Comparison of ENCODE assay signal across 8 mouse cellular contexts in the genomic region with DNA sequence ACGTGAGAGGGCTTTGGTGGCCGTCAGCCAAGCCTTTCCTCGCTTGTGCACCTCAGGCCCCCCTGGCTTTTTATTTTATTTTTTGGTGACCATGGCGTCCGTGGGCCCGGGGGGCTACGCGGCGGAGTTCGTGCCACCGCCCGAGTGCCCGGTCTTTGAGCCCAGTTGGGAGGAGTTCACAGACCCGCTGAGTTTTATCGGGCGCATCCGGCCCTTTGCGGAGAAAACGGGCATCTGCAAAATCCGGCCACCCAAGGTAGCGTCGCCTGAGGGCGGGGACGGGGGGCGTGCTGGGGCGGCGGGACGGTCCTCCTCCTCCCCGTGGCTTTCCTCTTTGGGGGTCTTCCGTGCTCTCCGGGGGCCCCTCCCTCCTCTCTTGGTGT. TPM values are rescaled to one million over a fixed set of nuclear protein-coding genes. Genes with fewer than 3 reads are reported as not detected.
A peak's percentile ranks its signal among the peaks of the same experiment; 100 is the strongest.
DNase-seq lines count a peak whose midpoint lies in the region; ATAC-seq and TF ChIP-seq lines count a peak whose summit lies in the region.

No protein-coding gene starts in this region.

- peak overlapping the region; percentile 96 for H3K9ac ChIP-seq in heart, embryonic 14.5 days (ENCODE audit: low read length)
- H3K9ac ChIP-seq in hindbrain, embryonic 11.5 days (ENCODE audit: low read depth, low read length): peak overlapping the region; percentile 74

- 0% methylated on average over 29 of the region's 31 CpGs for WGBS in heart, embryonic 14.5 days
- WGBS in hindbrain, embryonic 11.5 days: 0% methylated on average over 21 of the region's 31 CpGs

- 0 out of 2 replicates have a peak, but pooled peaks have one; percentile 29 for ATAC-seq in heart, embryonic 14.5 days (ENCODE audit: insufficient number of reproducible peaks, insufficient read depth, low FRiP score, low read depth)
- ATAC-seq in Patski: peak; percentile 10
- no peak; the same call in 1 of the 2 replicates for ATAC-seq in hindbrain, embryonic 11.5 days (ENCODE audit: low FRiP score)
- ATAC-seq in megakaryocyte-erythroid progenitor cell, adult 5-6 weeks (replicated peaks; ENCODE audit: low FRiP score, low TSS enrichment, poor library complexity, severe bottlenecking): peak; percentile 31; the same call in 1 of the 2 replicates

- peak overlapping the region; percentile 61 to 94 for H3K4me3 ChIP-seq in heart, embryonic 14.5 days (ENCODE audit: control insufficient read depth in 1 of 2, insufficient read depth in 1 of 2, low read depth in 1 of 2, low read length in 2 of 2)
- peak overlapping the region; percentile 99 for H3K4me3 ChIP-seq in hindbrain, embryonic 11.5 days (ENCODE audit: low read depth, low read length)

- in situ Hi-C loops in Patski (cut with MboI; ENCODE audit: low pct_unique_long_range_greater_than_20kb): no loop called here

- peak overlapping the region; percentile 94 for H3K4me2 ChIP-seq in heart, embryonic 14.5 days (ENCODE audit: low read length)
- H3K4me2 ChIP-seq in hindbrain, embryonic 11.5 days (replicated peaks; ENCODE audit: low read depth, low read length): peak overlapping the region; percentile 81

- CTCF ChIA-PET in Patski (lab: Charles Lee): no interaction called here

- peaks cover 0 to 15% of the 10 kb centered on the region in 2 experiments; a peak in 2 of 4 replicates for H3K4me1 ChIP-seq in heart, embryonic 14.5 days (ENCODE audit: control insufficient read depth in 2 of 2, insufficient read depth in 2 of 2, low read length in 2 of 2)
- 0 out of 2 replicates have a peak, but pooled peaks cover 4% of the 10 kb centered on the region for H3K4me1 ChIP-seq in hindbrain, embryonic 11.5 days (replicated peaks; ENCODE audit: control insufficient read depth, insufficient read depth, low read length)

- DNase-seq in heart, adult 9 months (ENCODE audit: low spot score in 2 of 2): no peak
- DNase-seq in Patski (ENCODE audit: low read depth, low spot score): no peak
- DNase-seq in hindbrain, embryonic 11.5 days (ENCODE audit: low spot score): no peak
- DNase-seq in T-cell, adult 2 months (ENCODE audit: low spot score): no peak
- DNase-seq in urinary bladder, postnatal 14 days (ENCODE audit: low spot score): no peak
- DNase-seq in right cerebral cortex, postnatal 25 days: no peak

- H3K36me3 ChIP-seq in heart, embryonic 14.5 days (ENCODE audit: control insufficient read depth, insufficient read depth, low read length): peaks cover 31% of the 10 kb centered on the region
- H3K36me3 ChIP-seq in hindbrain, embryonic 11.5 days (ENCODE audit: control insufficient read depth, insufficient read depth, low read length): peaks cover 9% of the 10 kb centered on the region; the same call in 1 of the 2 replicates

- peak overlapping the region; percentile 94 to 98 for H3K27ac ChIP-seq in heart, embryonic 14.5 days (replicated peaks in 1 of 2; ENCODE audit: control insufficient read depth in 1 of 2, insufficient read depth in 1 of 2, low read depth in 2 of 2, low read length in 2 of 2)
- peak overlapping the region; percentile 82 for H3K27ac ChIP-seq in hindbrain, embryonic 11.5 days (ENCODE audit: low read depth, low read length)

- POLR2A ChIA-PET in Patski (lab: Charles Lee): no interaction called here

- H3K27me3 ChIP-seq in heart, embryonic 14.5 days (ENCODE audit: control insufficient read depth, insufficient read depth, low read length): no peaks in the 10 kb centered on the region
- no peaks in the 10 kb centered on the region for H3K27me3 ChIP-seq in Patski
- H3K27me3 ChIP-seq in hindbrain, embryonic 11.5 days (ENCODE audit: control insufficient read depth, insufficient read depth, low read length): no peaks in the 10 kb centered on the region

- TF ChIP-seq CTCF in Patski (IDR thresholded peaks at IDR 0.05): no peak

- H3K9me3 ChIP-seq in heart, embryonic 14.5 days (ENCODE audit: control insufficient read depth, low read length): no peaks in the 10 kb centered on the region
- no peaks in the 10 kb centered on the region for H3K9me3 ChIP-seq in hindbrain, embryonic 11.5 days (ENCODE audit: control insufficient read depth, low read length)

RNA-seq across cellular contexts. Expression of a gene that starts 0.3 kb away (rescaled TPM):
- polyA plus RNA-seq in heart, embryonic 14.5 days (2014; fragmentation: Nextera tagmentation; extraction: Ambion mirVana): 21.1 and 21.8 TPM in 2 replicates
- 12.4 TPM for polyA plus RNA-seq in Patski (2021)
- 24.7 and 24.8 TPM in 2 replicates for polyA plus RNA-seq in hindbrain, embryonic 11.5 days (2014; fragmentation: Nextera tagmentation; extraction: Ambion mirVana)
- total RNA-seq in megakaryocyte-erythroid progenitor cell, adult 5-6 weeks (2014; fragmentation: Nextera tagmentation): 31.7 and 33.4 TPM in 2 replicates
- 32.6 and 45.6 TPM in 2 replicates for total RNA-seq in megakaryocyte-erythroid progenitor cell, adult 5-6 weeks (2017)

RNA-seq across cellular contexts. Expression of a gene that starts 0.6 kb away (rescaled TPM):
- 38.5 and 39.3 TPM in 2 replicates for polyA plus RNA-seq in heart, embryonic 14.5 days (2014; fragmentation: Nextera tagmentation; extraction: Ambion mirVana)
- polyA plus RNA-seq in Patski (2021): 41.4 TPM
- 57.4 and 63.1 TPM in 2 replicates for polyA plus RNA-seq in hindbrain, embryonic 11.5 days (2014; fragmentation: Nextera tagmentation; extraction: Ambion mirVana)
- total RNA-seq in megakaryocyte-erythroid progenitor cell, adult 5-6 weeks (2014; fragmentation: Nextera tagmentation): 42.8 and 49.4 TPM in 2 replicates
- total RNA-seq in megakaryocyte-erythroid progenitor cell, adult 5-6 weeks (2017): 165 and 213 TPM in 2 replicates
